Mouse (Mus musculus) embryonic stem cell, embryonic (primary cell): ENCODE data around the gene Ifna14.
"Not testable (repeated sequence)": the region's sequence is repeated elsewhere in the genome, so short reads cannot be mapped to it uniquely, and the experiment has no call there.

Source experiments
- CTCF ChIA-PET, 4 experiments: fragments of 300-600 bp in 2 of 4; fragments of 350-600 bp in 2 of 4; sonication (Branson Sonifier 250); formaldehyde crosslinking; loops; one replicate each; lab custom pipeline; 2022; ENCODE audit warnings: inconsistent platforms in 2 of 4; lab: Charles Lee
- POLR2A ChIA-PET, 4 experiments: fragments of 300-600 bp in 2 of 4; fragments of 350-600 bp in 2 of 4; sonication (Branson Sonifier 250); formaldehyde crosslinking; loops; one replicate each; lab custom pipeline; 2022; ENCODE audit warnings: antibody characterized with exemption in 4 of 4, inconsistent platforms in 1 of 4; lab: Charles Lee

Gene Ifna14

DNA sequence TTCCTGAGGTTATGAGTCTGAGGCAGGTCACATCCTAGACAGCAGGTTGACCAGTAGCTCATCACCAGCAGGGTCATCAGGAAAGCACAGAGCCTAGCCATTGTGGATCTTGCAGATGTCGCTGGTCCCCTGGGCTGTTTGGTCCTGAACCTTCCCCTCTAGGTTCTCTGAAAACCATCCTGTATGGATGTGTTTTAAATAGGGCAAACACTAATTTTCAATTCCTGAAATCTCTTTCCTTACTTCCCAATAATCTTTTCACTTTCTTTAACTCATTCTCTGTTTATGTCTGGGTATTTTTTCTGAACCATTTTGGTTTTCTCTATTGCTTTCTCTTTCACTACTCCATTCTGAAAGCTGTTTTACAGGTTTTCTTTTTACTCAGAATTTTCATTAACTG is at the start of gene Ifna14:
Gene Ifna14 (minus strand): TSS at position 101 of the 400 bp plus-strand sequence.
- ChIA-PET CTCF (interaction anchor here in 1 of 4 experiments (0.6 kb wide), 1 partner anchor 24 kb away, joined by 4 read pairs; no protein-coding TSS in a partner anchor), POLR2A (no interaction called here)

GRCm38 (mm10) chr4:88603276-88603675 is 31.7 kb upstream of the Ifna14 start, which contains the start of gene Ifna12:
Ifna12 (minus strand) TSS chr4:88603376.
- POLR2A ChIA-PET: no interaction called here
- CTCF ChIA-PET: no interaction called here

GRCm38 (mm10) chr4:88592285-88592684 is 20.7 kb upstream of the Ifna14 start, which contains the start of gene Ifna9:
Ifna9 (minus strand) TSS chr4:88592385.
- ChIA-PET CTCF (no interaction called here), POLR2A (no interaction called here)

- POLR2A ChIA-PET: interaction anchor here in 1 of 4 experiments (0.8 kb wide), 1 partner anchor 8 kb away, joined by 3 read pairs; no protein-coding TSS in a partner anchor
- CTCF ChIA-PET: no interaction called here
Measured at GRCm38 (mm10) chr4:88561791-88562190, 9.8 kb downstream of the Ifna14 start.

DNA sequence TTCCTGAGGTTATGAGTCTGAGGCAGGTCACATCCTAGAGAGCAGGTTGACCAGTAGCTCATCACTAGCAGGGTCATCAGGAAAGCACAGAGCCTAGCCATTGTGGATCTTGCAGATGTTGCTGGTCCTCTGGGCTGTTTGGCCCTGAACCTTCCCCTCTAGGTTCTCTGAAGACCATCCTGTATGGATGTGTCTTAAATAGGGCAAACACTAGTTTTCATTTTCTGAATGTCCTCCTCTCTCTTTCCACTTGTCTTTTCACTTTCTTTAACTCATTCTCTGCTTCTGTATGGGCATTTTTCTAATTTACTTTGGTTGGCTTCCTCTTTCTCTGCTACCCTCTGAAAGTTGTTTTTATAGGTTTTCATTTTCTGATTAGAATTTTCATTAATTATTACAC is 13.5 kb downstream of the Ifna14 start, which contains the start of gene Ifna15:
Gene Ifna15 (minus strand): TSS at position 101 of the 400 bp plus-strand sequence.
- POLR2A ChIA-PET, CTCF ChIA-PET: not testable (repeated sequence)

DNA sequence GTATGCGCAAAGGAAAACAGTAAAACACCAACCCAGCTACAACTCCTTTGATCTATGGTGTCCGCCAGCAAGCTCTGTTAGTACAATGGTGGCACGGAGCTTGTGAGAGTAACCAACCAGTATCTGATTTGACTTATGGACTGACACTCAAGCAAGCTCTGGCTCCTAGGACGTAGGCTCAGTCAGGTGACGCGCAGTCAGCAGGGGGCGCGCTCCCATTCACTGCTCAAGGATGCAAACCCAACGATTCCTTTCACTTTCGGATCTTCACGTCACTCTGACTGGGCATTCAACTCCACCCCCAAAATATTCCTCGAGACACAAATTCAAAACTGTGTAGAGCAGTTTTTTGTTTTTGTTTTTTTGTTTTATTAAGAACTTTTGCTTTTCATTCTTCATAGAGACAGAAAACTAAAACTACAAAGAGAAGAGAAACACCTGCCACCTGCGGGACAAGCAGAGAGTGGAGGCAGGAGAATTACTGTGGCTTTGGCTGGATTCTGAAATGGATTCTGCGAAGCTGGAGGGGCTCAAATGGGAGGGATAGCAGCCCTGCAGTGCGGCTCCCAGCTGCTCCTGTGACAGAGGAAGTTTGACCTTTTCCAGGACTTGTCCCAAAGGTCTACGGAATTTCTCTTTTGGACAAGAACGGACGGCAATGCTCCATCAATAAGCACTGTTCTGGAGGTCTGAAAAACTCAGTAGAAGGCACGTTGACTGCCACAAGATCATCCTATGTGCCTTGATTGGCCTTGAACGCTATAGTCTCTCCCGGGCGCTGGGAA is 21.2 kb downstream of the Ifna14 start:
- POLR2A ChIA-PET: no interaction called here

DNA sequence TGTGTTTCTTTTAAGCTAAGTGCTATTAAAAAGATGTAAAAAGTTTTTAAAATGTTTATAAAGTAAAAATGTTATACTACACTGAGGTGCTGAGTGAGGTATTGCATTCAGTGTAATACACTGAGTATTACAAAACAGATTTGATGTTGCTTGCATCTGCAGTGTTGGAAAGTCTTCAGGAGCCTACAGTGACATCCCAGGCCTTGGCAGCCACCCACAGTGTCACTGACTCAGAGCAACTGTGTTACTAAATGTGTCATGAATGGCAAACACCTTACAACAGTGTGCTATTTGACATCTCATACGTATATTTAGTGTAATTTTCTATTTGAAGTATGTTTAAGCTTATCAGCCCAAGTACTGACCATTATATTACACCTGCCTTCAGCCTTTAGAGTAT is 23.6 kb downstream of the Ifna14 start:
- CTCF ChIA-PET: interaction anchor here in 2 of 4 experiments (0.7 kb wide), 2 partner anchors 23 to 968 kb away, joined by 3 to 4 read pairs; partner anchors contain the start of gene Ifna14 (in 1 of the 2)
- POLR2A ChIA-PET: no interaction called here

More for the DNA sequence above, 21.2 kb downstream of the Ifna14 start:
- CTCF ChIA-PET: interaction anchor here in 3 of 4 experiments (0.5 to 1.3 kb wide), 9 partner anchors 14 to 1183 kb away, joined by 3 to 5 read pairs (median 3); no protein-coding TSS in a partner anchor

DNA sequence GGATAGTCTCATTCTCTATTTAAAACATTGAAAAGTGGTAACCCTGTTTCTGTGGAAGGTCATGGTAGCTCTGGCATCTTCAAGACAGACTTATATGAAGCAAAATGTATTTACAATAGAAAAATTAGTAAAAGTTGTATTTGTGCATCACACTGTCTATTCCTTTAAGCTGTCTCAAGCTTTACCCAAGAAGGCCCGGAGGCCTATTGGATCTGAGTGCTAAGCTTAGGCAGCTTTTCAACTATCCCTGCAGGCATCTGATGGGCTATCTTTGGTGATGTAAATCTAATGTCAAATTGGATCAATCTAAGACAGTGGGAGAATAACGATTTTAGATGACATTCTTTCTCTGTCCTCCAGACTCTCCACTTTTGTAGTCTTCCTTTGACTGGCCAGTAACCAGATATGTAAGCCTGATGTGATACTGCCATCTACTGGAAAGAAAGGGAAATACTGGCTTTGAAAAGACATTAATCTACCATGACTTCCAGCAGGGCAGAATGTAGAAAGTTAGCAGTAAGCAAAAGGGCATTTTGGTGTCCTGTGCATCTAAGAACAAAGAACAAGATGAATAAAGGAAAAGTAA is 27.9 kb downstream of the Ifna14 start:
- ChIA-PET POLR2A (interaction anchor here in 1 of 4 experiments (0.5 to 0.8 kb wide), 2 partner anchors 178 to 859 kb away, joined by 3 to 5 read pairs; partner anchors contain the start of gene Gm26566), CTCF (interaction anchor here (0.5 to 1.5 kb wide), 11 partner anchors 21 to 1176 kb away, joined by 3 to 7 read pairs (median 3); partner anchors contain the start of genes Hacd4 (in 1 of the 4) and Ifnb1 (in 1 of the 4))

- ChIA-PET POLR2A (no interaction called here), CTCF (no interaction called here)
Measured at GRCm38 (mm10) chr4:88537328-88537727, 34.3 kb downstream of the Ifna14 start.

DNA sequence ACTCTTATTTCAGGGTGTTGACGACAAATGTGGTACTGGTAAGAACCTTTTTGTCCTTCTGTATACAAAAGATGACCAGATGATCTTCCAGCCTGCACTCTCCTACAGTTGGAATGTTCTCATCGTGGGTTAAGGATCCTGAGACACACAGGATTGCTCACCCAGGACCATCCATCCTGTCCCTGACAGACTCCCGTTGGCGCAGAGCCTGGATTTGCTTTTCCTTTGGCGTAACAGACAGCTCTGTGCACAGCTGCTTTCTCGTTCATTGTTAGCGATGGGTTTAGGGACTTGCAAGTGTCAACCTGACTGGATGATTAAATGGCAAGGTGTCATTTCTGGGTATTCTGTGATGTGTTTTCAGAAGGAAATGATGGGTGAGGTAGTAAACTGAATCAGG is 35.0 kb downstream of the Ifna14 start:
- ChIA-PET CTCF (no interaction called here), POLR2A (interaction anchor here in 1 of 4 experiments (0.6 kb wide), 1 partner anchor 350 kb away, joined by 3 read pairs; no protein-coding TSS in a partner anchor)

GRCm38 (mm10) chr4:88535742-88536141 is 35.9 kb downstream of the Ifna14 start:
- ChIA-PET POLR2A (interaction anchor here in 1 of 4 experiments (0.8 kb wide), 1 partner anchor 55 kb away, joined by 5 read pairs; no protein-coding TSS in a partner anchor), CTCF (interaction anchor here in 1 of 4 experiments (0.9 kb wide), 1 partner anchor 14 kb away, joined by 4 read pairs; no protein-coding TSS in a partner anchor)

GRCm38 (mm10) chr4:88534903-88535302 is 36.7 kb downstream of the Ifna14 start:
- CTCF ChIA-PET: no interaction called here
- POLR2A ChIA-PET: interaction anchor here in 1 of 4 experiments (0.7 kb wide), 1 partner anchor 194 kb away, joined by 3 read pairs; no protein-coding TSS in a partner anchor

GRCm38 (mm10) chr4:88533499-88533898 is 38.1 kb downstream of the Ifna14 start:
- POLR2A ChIA-PET: no interaction called here
- CTCF ChIA-PET: interaction anchor here in 1 of 4 experiments (0.7 kb wide), 1 partner anchor 16 kb away, joined by 3 read pairs; no protein-coding TSS in a partner anchor

GRCm38 (mm10) chr4:88530892-88531291 is 40.7 kb downstream of the Ifna14 start:
- CTCF ChIA-PET: no interaction called here
- POLR2A ChIA-PET: no interaction called here

DNA sequence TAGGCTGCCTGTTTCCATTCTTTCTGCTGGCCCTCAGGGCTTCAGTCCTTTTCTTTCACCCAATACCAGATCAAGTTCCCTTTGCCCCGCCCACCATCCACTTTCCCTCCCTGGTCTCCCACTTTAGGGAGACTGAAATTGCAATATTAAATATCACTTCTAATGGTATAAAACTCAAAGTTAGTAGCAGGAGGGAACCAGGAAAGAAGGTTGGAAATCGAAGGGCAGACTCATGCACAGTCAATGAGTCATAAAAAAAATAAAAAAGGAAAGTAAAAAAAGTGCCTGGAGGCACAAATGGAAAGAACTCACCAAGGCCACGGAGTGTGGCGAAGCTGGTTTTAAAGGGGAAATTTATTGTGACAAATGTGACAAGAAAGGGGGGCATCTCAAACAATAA is 41.3 kb downstream of the Ifna14 start:
- POLR2A ChIA-PET: no interaction called here
- CTCF ChIA-PET: no interaction called here

- CTCF ChIA-PET: interaction anchor here in 2 of 4 experiments (0.7 to 2.5 kb wide), 3 partner anchors 12 to 296 kb away, joined by 3 to 7 read pairs (median 5); no protein-coding TSS in a partner anchor
- POLR2A ChIA-PET: no interaction called here
Measured at GRCm38 (mm10) chr4:88526379-88527049, 45.1 kb downstream of the Ifna14 start.

- POLR2A ChIA-PET: no interaction called here
- CTCF ChIA-PET: interaction anchor here in 2 of 4 experiments (0.7 to 2.5 kb wide), 2 partner anchors 11 kb away, joined by 3 to 7 read pairs; no protein-coding TSS in a partner anchor
Measured at GRCm38 (mm10) chr4:88525393-88525792, 46.2 kb downstream of the Ifna14 start.

GRCm38 (mm10) chr4:88523241-88523640 is 48.4 kb downstream of the Ifna14 start:
- CTCF ChIA-PET: interaction anchor here in 2 of 4 experiments (1.0 to 1.5 kb wide), 4 partner anchors 9 to 27 kb away, joined by 3 to 16 read pairs (median 4); no protein-coding TSS in a partner anchor

More at GRCm38 (mm10) chr4:88523241-88523640, 48.4 kb downstream of the Ifna14 start:
- POLR2A ChIA-PET: no interaction called here
